13 mouse cellular contexts compared by ENCODE assay signal in the genomic region with DNA sequence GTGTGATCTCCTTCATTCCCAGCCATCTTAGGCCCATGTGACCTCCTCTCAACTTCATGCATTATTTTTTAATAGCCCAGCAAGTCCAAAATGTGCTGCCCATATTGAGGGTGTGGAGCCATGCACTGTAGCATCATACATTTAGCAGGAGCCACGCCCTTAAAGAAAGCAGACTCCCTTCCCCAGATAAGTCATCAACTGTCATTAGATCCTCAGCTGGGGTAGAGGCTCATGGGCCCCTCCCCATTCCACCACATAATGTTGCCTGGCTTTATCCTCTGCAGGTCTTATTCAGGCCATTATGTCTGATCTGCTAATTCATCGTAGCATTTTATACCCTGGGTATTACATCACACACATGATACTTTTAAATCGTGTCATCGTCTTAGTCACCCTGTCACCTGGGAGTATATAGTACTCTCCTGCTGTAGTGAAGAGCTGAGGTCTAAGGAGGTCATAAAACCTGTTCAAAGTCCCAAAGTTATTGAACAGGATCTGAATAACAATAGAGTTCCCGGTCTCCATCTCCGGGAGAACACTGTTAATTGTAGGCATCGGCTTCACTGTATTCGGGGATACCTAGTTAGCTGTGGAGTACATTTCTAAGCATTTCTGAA.
"Had no signal": no experiment of that assay in that cellular context is flagged by ENCODE, and none has a peak within 500 bp of the region (broad histone marks: within the 10 kb centered on the region; RNA-seq: fewer than 3 reads in every experiment).

No protein-coding gene starts in this region.

- DNase-seq: kidney, adult 18-20 months; kidney, postnatal 10 days; kidney, postnatal 4 days; lung, adult 18-20 months; right cerebral cortex, adult 18-20 months; spleen, adult 18-20 months; thymus, postnatal 36 days had no signal

- H3K4me2 ChIP-seq: stomach, embryonic 15.5 days had no signal

- H3K4me3 ChIP-seq: layer of hippocampus, adult 2 months; left cerebral cortex, adult 2 months; limb, embryonic 10.5 days; midbrain, embryonic 10.5 days; stomach, embryonic 15.5 days had no signal

- H3K9ac ChIP-seq: stomach, embryonic 15.5 days had no signal

- H3K36me3 ChIP-seq: limb, embryonic 10.5 days; midbrain, embryonic 10.5 days; stomach, embryonic 15.5 days had no signal

- H3K9me3 ChIP-seq: limb, embryonic 10.5 days; stomach, embryonic 15.5 days had no signal

- H3K4me1 ChIP-seq: limb, embryonic 10.5 days; stomach, embryonic 15.5 days had no signal

- H3K27ac ChIP-seq: layer of hippocampus, adult 2 months; left cerebral cortex, adult 2 months; limb, embryonic 10.5 days; midbrain, embryonic 10.5 days; stomach, embryonic 15.5 days had no signal

- H3K27me3 ChIP-seq: stomach, embryonic 15.5 days had no signal

- ATAC-seq: midbrain, embryonic 16.5 days had no signal
